ENCODE assay signal across 8 mouse cellular contexts in genomic region chr4:88094062-88094767, GRCm38 (mm10). TPM values are rescaled to one million over a fixed set of nuclear protein-coding genes. Genes with fewer than 3 reads are reported as not detected.
A peak's percentile ranks its signal among the peaks of the same experiment; 100 is the strongest.
DNase-seq lines count a peak whose midpoint lies in the region; ATAC-seq lines count a peak whose summit lies in the region.

Gene Focad (plus strand): TSS chr4:88094629.

- intact Hi-C loops in gastrocnemius, postnatal 14 days (cut with DNase I; ENCODE audit: low total_unique reads) = no loop called here
- intact Hi-C loops in left cerebral cortex, postnatal 10 days (cut with DNase I) = loop anchor here (5.0 kb wide), 1 partner anchor 63 kb away; no protein-coding TSS in a partner anchor

- peak; percentile 98 to 99 for DNase-seq in adrenal gland, adult (ENCODE audit: inconsistent age in 2 of 2, low spot score in 1 of 2)
- peak; percentile 98 for DNase-seq in embryo, embryonic 10.5 days (ENCODE audit: low spot score)
- DNase-seq in gastrocnemius, postnatal 14 days = peak; percentile 98
- peak; percentile 97 to 98 for DNase-seq in left cerebral cortex, postnatal 10 days (ENCODE audit: extremely low spot score in 1 of 2, low spot score in 2 of 2)
- peak; percentile 98 for DNase-seq in right cerebral cortex, postnatal 25 days
- peak; percentile 97 for DNase-seq in urinary bladder, postnatal 4 days (ENCODE audit: low spot score in 2 of 2)

- ATAC-seq in inflammation-experienced regulatory T-cells, adult 6 months = peak; percentile 95
- peak; percentile 99 for ATAC-seq in megakaryocyte-erythroid progenitor cell, adult 5-6 weeks (replicated peaks; ENCODE audit: low FRiP score, low TSS enrichment, poor library complexity, severe bottlenecking)

RNA-seq across cellular contexts. Expression of gene Focad, which starts in this region (rescaled TPM):
- 10 to 100 TPM; 12.0 to 14.6 TPM for total RNA-seq in gastrocnemius, postnatal 14 days (2021)
- polyA plus RNA-seq in inflammation-experienced regulatory T-cells, adult 6 months (2017; shearing (Covaris generic)) = 10 to 100 TPM in 2 of 3 experiments, 1 to 10 TPM in 1; 6.9 to 14.5 (median 11.6) TPM
- 10 to 100 TPM; 43.5 to 50.1 TPM for total RNA-seq in left cerebral cortex, postnatal 10 days (2021)
- total RNA-seq in megakaryocyte-erythroid progenitor cell, adult 5-6 weeks (2014; fragmentation: Nextera tagmentation) = 38.5 and 50.7 TPM in 2 replicates
- 24.8 and 34.5 TPM in 2 replicates for total RNA-seq in megakaryocyte-erythroid progenitor cell, adult 5-6 weeks (2017)

Comparison
In these comparisons a context has a peak if more than half of its experiments do, and no peak if none do; other contexts are left out.
1. Peak in every context shown above with its lines: DNase-seq and ATAC-seq.